Mouse (Mus musculus): ENCODE data around the gene Ang2. TPM values are rescaled to one million over a fixed set of nuclear protein-coding genes. Genes with fewer than 3 reads are reported as not detected.
A peak's percentile ranks its signal among the peaks of the same experiment; 100 is the strongest.

The Ang2 gene
- total and polyA plus RNA-seq, 3 experiments: not detected

GRCm38 (mm10) chr14:51150206-51150831 is 48.6 kb downstream of the Ang2 start:
- H3K36me3 ChIP-seq (ENCODE audit: control insufficient read depth in 1 of 2, insufficient read depth in 2 of 2, low read length in 2 of 2): no peaks in the 10 kb centered on the region
- no peak overlapping the region for H3K27ac ChIP-seq (ENCODE audit: control insufficient read depth, low read depth, low read length)
- no peak overlapping the region for H3K4me3 ChIP-seq (ENCODE audit: control insufficient read depth in 1 of 2, insufficient read depth in 1 of 2, low read depth in 2 of 2, low read length in 2 of 2)
- TF ChIP-seq TCF12 (IDR thresholded peaks at IDR 0.05; ENCODE audit: low read depth, low read length) (peak; percentile 26; the same call in 1 of the 2 replicates), HCFC1 (IDR thresholded peaks at IDR 0.05; ENCODE audit: low read depth, low read length) (no peak), EP300 (IDR thresholded peaks at IDR 0.05; ENCODE audit: low read depth in 1 of 2, low read length in 2 of 2) (peak in 1 of 2 experiments; percentile 14; a peak in 1 of 4 replicates)
- no peaks in the 10 kb centered on the region for H3K79me2 ChIP-seq (ENCODE audit: control insufficient read depth, insufficient read depth, low read length, poor library complexity)
- DNase-seq (ENCODE audit: low read depth, low spot score): no peak
- H3K9ac ChIP-seq (ENCODE audit: control insufficient read depth, low read depth, low read length, poor library complexity, severe bottlenecking): no peak overlapping the region
- H3K4me1 ChIP-seq (ENCODE audit: control insufficient read depth in 1 of 2, insufficient read depth in 2 of 2, low read length in 2 of 2): peaks cover 0 to 4% of the 10 kb centered on the region in 2 experiments; a peak in 2 of 4 replicates
- no peaks in the 10 kb centered on the region for H3K27me3 ChIP-seq (ENCODE audit: control insufficient read depth in 1 of 2, insufficient read depth in 2 of 2, low read length in 2 of 2)
- no peaks in the 10 kb centered on the region for H3K9me3 ChIP-seq (replicated peaks; ENCODE audit: insufficient read depth, low read length)

DNA sequence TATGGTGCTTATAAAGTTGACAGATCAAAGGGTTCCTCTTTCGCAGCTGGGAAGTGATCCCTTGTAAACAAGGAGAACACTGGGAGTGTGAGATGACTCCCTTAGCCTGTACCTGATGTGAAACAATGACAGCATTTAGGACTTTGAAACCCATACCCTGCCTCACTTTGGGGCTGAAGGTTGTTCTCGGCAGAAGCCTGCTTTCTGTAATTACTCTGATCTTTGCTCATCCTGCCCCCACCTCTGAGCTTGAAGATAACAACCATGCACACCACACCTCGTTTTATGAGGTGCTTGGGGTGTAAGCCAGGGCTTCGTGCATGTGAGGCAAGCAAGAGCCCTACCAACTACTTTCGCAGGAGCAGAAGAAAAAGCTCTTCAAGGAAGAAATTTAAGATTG is 49.8 kb downstream of the Ang2 start:
- H3K36me3 ChIP-seq (ENCODE audit: control insufficient read depth in 1 of 2, insufficient read depth in 2 of 2, low read length in 2 of 2): no peaks in the 10 kb centered on the region
- TF ChIP-seq RCOR1 (IDR thresholded peaks at IDR 0.05; ENCODE audit: low read depth, low read length) (no peak), EP300 (IDR thresholded peaks at IDR 0.05; ENCODE audit: low read depth in 1 of 2, low read length in 2 of 2) (no peak), POLR2AphosphoS5 (IDR thresholded peaks at IDR 0.05; ENCODE audit: borderline replicate concordance, low read depth, low read length) (no peak), UBTF (IDR thresholded peaks at IDR 0.05; ENCODE audit: borderline replicate concordance, insufficient read depth, low read depth, low read length) (no peak), JUND (IDR thresholded peaks at IDR 0.05; ENCODE audit: low read depth, low read length) (no peak), POLR2A (IDR thresholded peaks at IDR 0.05; ENCODE audit: control insufficient read depth in 1 of 2, insufficient read depth in 1 of 2, low read depth in 1 of 2, low read length in 2 of 2, poor library complexity in 1 of 2) (no peak)
- peaks cover 0 to 4% of the 10 kb centered on the region in 2 experiments; a peak in 2 of 4 replicates for H3K4me1 ChIP-seq (ENCODE audit: control insufficient read depth in 1 of 2, insufficient read depth in 2 of 2, low read length in 2 of 2)
- no peaks in the 10 kb centered on the region for H3K79me2 ChIP-seq (ENCODE audit: control insufficient read depth, insufficient read depth, low read length, poor library complexity)
- H3K27me3 ChIP-seq (ENCODE audit: control insufficient read depth in 1 of 2, insufficient read depth in 2 of 2, low read length in 2 of 2): no peaks in the 10 kb centered on the region
- H3K9me3 ChIP-seq (replicated peaks; ENCODE audit: insufficient read depth, low read length): no peaks in the 10 kb centered on the region
- H3K9ac ChIP-seq (ENCODE audit: control insufficient read depth, low read depth, low read length, poor library complexity, severe bottlenecking): no peak overlapping the region
- no peak overlapping the region for H3K27ac ChIP-seq (ENCODE audit: control insufficient read depth, low read depth, low read length)
- no peak overlapping the region for H3K4me3 ChIP-seq (ENCODE audit: control insufficient read depth in 1 of 2, insufficient read depth in 1 of 2, low read depth in 2 of 2, low read length in 2 of 2)
- DNase-seq (ENCODE audit: low read depth, low spot score): no peak

- H3K4me1 ChIP-seq (ENCODE audit: control insufficient read depth in 1 of 2, insufficient read depth in 2 of 2, low read length in 2 of 2): peaks cover 4 to 9% of the 10 kb centered on the region in 2 experiments; a peak in 3 of 4 replicates
- TF ChIP-seq MYC (IDR thresholded peaks at IDR 0.05; ENCODE audit: low read depth, low read length): no peak
- TF ChIP-seq MEF2A (IDR thresholded peaks at IDR 0.05; ENCODE audit: extremely low read depth, insufficient replicate concordance, low read depth, low read length, poor library complexity, severe bottlenecking): no peak
- no peak for TF ChIP-seq TAL1 (IDR thresholded peaks at IDR 0.05; ENCODE audit: low read length)
- TF ChIP-seq ZC3H11A (IDR thresholded peaks at IDR 0.05; ENCODE audit: low read depth, low read length): no peak
- no peak for TF ChIP-seq UBTF (IDR thresholded peaks at IDR 0.05; ENCODE audit: borderline replicate concordance, insufficient read depth, low read depth, low read length)
- no peak for TF ChIP-seq CHD2 (IDR thresholded peaks at IDR 0.05; ENCODE audit: low read length)
- TF ChIP-seq USF1 (IDR thresholded peaks at IDR 0.05; ENCODE audit: low read depth, low read length): no peak
- TF ChIP-seq BHLHE40 (IDR thresholded peaks at IDR 0.05; ENCODE audit: borderline replicate concordance, low read depth, low read length): no peak
- no peak for TF ChIP-seq GATA1 (IDR thresholded peaks at IDR 0.05; ENCODE audit: low read depth, low read length)
- no peak for TF ChIP-seq NELFE (IDR thresholded peaks at IDR 0.05; ENCODE audit: low read depth, low read length)
- TF ChIP-seq MYB (IDR thresholded peaks at IDR 0.05; ENCODE audit: low read depth, low read length): no peak
- no peak for TF ChIP-seq ZNF384 (IDR thresholded peaks at IDR 0.05; ENCODE audit: low read depth, low read length)
- no peak for TF ChIP-seq RAD21 (IDR thresholded peaks at IDR 0.05; ENCODE audit: low read depth, low read length)
- TF ChIP-seq NRF1 (IDR thresholded peaks at IDR 0.05; ENCODE audit: insufficient read depth, low read depth, low read length, poor library complexity, severe bottlenecking): no peak
- no peak for TF ChIP-seq GABPA (IDR thresholded peaks at IDR 0.05; ENCODE audit: low read depth, low read length)
- no peak for TF ChIP-seq POLR2A (IDR thresholded peaks at IDR 0.05; ENCODE audit: control insufficient read depth in 1 of 2, insufficient read depth in 1 of 2, low read depth in 1 of 2, low read length in 2 of 2, poor library complexity in 1 of 2)
- TF ChIP-seq SMC3 (IDR thresholded peaks at IDR 0.05; ENCODE audit: low read depth, low read length): no peak
- TF ChIP-seq ZMIZ1 (IDR thresholded peaks at IDR 0.05; ENCODE audit: low read depth, low read length): no peak
These were observed 50.9 kb downstream of the Ang2 start for GRCm38 (mm10) chr14:51148006-51148405.

More at GRCm38 (mm10) chr14:51148006-51148405, 50.9 kb downstream of the Ang2 start:
- no peak overlapping the region for H3K9ac ChIP-seq (ENCODE audit: control insufficient read depth, low read depth, low read length, poor library complexity, severe bottlenecking)
- peaks cover 0 to 9% of the 10 kb centered on the region in 2 experiments; a peak in 2 of 4 replicates for H3K36me3 ChIP-seq (ENCODE audit: control insufficient read depth in 1 of 2, insufficient read depth in 2 of 2, low read length in 2 of 2)
- H3K27ac ChIP-seq (ENCODE audit: control insufficient read depth, low read depth, low read length): no peak overlapping the region
- H3K79me2 ChIP-seq (ENCODE audit: control insufficient read depth, insufficient read depth, low read length, poor library complexity): no peaks in the 10 kb centered on the region
- no peak for DNase-seq (ENCODE audit: low read depth, low spot score)
- no peaks in the 10 kb centered on the region for H3K9me3 ChIP-seq (replicated peaks; ENCODE audit: insufficient read depth, low read length)
- no peak overlapping the region for H3K4me3 ChIP-seq (ENCODE audit: control insufficient read depth in 1 of 2, insufficient read depth in 1 of 2, low read depth in 2 of 2, low read length in 2 of 2)
- no peaks in the 10 kb centered on the region for H3K27me3 ChIP-seq (ENCODE audit: control insufficient read depth in 1 of 2, insufficient read depth in 2 of 2, low read length in 2 of 2)

Measured in MEL (cell line).